Mouse (Mus musculus): ENCODE results near the gene Gm2431.

Gm2431 gene

GRCm38 (mm10) chr7:142211559-142211958, 46.6 kb downstream of the Gm2431 start, which contains the start of gene Gm7579:
Gene Gm7579 (plus strand): TSS chr7:142211859.
- no peak for DNase-seq (ENCODE audit: low read depth, low spot score)
